Mouse (Mus musculus): ENCODE data around the gene Adam19.

Gene Adam19

DNA sequence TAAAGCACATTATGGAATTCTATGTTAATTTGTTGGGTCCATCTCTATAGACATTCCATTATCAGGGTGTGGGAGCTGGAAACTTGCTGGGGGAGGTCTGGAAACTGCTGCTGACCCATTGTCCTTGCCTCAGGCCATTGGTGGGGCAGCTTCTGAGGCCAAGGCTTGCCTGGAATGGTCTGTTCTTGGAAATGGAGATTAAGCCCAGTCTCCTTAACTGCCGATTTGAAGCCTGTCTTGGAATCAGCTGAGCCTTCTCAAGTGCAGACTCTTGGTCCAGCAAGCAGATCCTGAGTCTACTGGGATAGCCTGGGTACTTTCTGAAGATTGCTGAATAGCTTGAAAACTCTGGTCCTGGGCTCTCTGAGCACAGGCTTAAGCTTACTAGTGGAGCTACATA, 51.3 kb downstream of the Adam19 start:
- DNase-seq (ENCODE audit: low spot score) = no peak

DNA sequence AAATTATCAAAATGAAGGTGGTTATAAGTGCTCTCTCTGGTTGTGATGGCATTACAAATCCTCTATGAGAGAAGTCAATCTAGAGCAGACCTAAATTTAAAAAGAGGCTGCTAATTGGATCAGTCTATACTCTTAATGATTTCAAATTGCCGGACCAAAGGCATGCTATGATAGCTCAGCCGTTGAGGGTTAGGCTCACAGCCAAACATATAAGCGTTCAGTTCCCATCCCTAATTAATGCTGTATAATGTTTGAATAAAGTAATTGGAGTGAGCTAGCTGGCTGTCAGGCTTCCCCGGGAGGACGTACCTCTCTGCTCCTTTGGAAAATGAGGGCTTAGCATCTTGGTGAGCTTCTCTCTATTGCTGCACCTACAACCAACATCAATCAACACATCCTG, 53.4 kb downstream of the Adam19 start:
- no peak for DNase-seq (ENCODE audit: low spot score)

DNA sequence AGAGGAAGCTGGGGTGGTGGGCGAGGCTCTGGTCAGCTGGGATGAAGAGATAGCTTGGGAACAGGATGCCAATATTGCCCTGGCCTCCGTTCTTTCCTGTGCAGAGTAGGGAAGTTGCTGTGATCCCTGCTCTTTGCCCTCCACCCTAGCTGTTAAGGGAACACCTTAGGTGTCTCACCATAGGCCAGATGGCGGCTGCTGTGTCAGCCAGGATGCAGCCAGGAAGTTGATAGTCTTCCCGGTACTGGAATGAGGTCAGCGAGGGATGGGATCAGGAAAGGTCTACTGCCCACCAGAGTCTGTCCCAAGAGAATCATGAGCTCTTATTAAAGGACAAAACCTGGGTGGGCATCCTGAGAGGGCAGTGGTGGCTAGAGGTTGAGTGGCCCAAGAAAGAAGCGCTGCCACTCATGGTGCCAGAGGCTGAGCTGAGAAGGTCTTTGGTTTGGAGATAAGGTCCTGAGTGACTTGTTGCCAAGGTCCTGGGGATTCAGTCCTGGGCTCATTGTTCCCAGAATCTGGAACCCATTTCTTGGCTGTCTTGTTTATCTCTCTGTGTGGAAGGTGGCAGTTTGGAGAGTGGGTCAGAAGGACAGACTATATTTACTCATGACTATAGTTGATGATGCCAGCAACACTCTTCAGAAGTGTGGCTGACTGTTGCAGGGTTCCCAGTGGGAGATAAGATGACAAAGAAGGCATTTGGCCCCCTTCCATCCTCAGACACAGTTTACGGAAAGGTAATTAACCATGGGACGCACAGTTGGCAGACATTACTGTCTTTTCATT, 54.6 kb downstream of the Adam19 start:
- no peak for DNase-seq (ENCODE audit: low spot score)

DNA sequence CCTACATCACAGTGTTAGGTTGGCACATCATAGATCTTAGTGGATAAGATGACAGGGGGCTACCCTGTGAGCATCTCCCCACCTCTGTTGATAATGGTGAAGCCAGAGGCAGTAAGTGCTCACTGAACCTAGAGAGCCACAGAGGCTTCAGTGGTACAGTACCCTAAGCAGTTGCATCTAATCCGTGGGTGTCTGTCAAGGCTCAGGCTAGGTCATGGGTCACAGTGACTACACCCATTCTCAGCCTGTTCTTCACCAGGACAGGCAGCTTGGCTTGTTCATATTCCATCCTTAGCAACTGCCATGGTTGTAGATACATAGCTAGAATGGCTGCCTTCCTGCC, 55.1 kb downstream of the Adam19 start:
- no peak for DNase-seq (ENCODE audit: low spot score)

DNA sequence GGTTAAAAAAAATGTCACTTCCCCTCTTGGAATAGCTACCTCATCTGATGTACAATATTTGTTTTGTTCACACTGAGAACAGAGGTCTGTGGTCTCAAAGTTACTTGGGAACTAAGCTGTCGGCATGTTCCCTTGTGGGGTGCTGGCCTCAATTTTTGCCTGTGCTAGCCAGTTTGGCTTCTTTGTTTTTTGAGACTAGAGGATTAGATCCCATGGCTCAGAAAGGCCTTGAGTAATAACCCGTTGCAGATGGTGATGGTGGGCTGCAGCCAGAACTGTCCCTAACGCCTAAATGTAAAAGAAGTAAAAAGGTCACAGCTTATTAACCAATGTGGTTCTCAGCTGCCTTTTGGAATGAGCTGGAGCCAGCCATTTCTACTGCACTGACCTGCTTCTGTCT, 57.4 kb downstream of the Adam19 start:
- no peak for DNase-seq (ENCODE audit: low spot score)

DNA sequence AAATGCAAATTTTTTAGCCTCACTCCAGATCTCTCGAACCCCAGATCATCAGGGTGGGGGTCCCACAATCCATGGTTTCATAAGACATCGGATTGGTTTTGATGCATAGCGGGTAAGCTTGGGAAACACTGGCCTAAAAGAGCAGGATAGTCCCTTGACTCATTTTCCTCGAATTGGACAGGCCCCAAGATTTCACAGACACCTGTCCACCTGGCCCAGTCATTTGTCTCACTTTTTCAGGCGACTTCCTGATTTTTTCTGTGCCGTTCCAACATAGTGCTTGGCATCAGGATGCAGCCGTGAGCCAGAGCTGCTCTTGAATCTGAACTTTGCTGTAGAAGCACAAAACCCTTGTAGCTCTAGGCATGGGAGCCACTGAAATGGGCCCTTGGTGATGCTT, 58.4 kb downstream of the Adam19 start:
- DNase-seq (ENCODE audit: low spot score) = no peak

DNA sequence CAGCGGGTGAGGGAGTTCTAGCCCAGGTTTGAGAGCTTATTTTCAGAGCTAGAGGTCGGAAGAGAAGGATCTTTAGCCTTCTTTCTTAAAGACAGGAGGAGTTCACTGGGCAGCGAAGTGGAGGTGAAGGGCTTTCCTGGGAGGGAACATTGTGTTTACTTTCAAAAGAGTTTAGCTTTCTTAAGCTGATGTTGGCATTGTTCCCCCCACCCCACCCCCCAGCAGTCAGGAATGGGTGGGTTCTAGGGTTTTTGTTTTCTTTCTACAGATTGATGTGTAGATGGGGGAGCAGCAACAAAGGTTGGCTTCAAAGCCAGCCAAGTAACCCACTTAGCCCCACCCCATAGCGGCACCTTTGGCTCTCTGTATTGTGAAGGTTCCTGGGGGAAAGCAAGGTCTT, 59.2 kb downstream of the Adam19 start:
- DNase-seq (ENCODE audit: low spot score) = no peak

DNA sequence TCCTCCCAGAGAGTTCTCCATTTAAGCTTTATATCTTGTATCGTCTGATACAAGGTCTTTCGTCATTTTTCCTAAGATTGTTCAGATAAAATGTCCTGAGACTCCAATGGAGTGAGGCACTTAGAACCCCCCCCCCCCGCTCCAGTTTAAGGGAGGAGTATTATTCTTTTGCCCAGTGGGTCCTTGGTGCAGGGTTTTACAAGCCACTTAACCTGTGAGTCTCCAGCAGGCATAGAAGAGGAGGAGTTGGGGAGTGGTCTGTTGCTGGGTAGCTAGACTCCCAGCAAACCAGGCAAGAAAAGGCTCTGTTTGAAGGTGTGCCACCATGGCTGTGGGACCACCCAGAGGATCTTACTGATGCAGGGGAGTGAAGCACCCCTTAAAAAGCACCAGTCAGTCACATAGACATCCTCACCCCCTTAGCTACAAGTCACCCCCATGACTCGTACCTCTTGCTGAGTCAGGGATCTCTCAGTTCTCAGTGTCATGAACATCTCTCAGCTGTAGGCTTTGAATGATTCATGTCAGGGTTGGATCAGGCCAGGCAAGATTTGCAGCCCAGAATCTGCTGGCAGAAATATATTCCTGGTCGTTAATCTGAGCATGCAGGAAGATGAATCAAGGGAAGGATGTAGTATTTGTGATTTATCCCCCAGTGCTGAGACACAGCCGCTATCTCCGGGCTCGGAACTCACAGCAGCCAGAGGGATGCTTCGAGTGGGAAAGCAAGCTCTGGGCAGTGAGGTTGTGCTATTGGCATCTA, 59.8 kb downstream of the Adam19 start:
- no peak for DNase-seq (ENCODE audit: low spot score)

DNA sequence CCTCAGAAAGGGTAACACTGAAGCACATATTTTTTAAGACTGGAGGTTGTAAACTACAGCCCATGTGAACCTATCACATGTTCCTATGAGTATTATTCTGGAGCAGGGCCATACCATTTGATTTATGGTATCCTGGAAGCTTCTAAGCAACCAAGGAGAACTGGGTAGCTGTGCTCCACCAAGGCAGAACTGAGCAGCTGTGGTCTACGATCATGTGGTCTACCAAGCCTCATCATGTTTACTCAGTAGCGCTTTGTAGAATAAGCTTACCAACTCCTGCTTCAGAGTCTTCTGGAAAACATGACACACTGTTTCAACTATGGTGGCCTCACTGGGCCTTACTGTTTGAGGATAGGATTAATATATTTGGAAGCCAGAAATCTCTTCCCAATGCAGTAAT, 60.7 kb downstream of the Adam19 start:
- DNase-seq (ENCODE audit: low spot score) = no peak

DNA sequence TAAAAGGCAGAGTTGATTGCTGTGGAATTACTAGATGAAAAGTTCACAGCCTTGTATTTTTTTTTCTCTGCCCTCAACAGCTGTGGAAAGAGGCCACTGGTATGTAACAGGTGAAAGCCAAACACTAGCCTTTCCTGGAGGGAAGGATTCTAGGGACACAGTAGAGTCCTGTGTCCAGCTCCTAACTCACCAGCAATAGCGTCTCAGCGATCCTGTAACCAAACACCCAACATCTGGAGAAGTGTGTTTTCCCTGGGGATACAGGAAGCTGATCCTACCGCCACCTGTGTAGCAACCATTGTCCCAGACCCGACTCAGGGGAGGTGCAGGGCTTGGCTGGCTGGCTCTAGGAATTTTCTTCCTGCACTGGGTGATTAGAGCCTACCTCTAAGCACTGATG, 63.8 kb downstream of the Adam19 start:
- DNase-seq (ENCODE audit: low spot score) = peak; percentile 54

DNA sequence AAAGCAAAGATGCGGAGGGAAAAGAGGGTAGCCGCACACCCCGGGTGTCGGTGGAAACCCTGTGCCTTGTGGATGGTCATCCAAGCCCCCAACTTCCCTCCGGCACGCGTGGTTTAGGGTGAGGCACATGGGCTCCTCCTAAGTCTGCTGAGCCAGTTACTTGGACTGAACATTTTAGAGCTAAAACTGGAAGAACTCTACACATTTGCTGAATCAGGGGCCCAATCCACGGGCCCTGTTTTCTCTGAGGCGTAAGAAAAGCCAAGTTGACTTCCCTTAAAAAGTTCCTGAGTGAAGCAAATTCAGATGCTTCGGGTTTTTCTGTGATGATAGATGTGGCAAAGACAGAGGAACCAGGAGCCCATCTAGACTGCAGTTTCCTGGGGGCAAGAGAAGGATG, 64.3 kb downstream of the Adam19 start:
- no peak for DNase-seq (ENCODE audit: low spot score)

DNA sequence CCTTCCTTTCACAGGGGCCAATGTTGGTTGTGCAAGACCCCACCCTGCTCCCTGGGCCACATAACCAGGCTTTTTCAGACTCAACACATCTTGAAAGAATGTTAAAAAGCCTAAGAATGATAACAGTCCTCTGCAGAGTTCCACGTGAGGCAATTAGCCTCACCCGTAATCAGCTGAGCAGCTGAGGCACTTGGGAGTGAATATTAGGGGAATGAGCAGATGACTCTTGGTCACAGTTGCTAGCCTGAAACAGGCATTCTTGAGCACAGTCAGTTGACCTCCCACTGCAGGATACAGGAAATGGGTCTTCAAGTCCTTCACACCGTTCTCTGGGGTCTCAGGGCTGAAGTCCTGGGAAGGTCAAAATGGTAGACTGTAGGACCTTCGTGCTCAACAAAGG, 65.9 kb downstream of the Adam19 start:
- DNase-seq (ENCODE audit: low spot score) = no peak

DNA sequence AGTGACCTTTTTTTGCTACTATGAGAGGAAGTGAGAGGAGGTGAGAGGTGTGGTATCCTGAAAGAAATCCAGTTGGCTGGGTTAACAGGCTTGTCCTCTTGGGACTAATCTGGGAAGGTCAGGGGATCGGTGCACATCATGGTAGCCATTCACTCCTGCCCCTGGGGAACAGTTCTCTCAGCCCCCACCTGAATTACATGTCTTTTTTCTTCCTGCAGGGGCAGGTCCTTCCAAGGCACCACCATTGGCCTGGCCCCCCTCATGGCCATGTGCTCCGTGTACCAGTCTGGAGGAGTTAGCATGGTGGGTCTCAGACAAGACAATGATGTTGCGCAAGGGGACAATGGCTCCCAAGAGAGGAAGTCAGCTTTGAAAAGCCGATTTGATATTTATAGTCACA, 67.1 kb downstream of the Adam19 start:
- no peak for DNase-seq (ENCODE audit: low spot score)

DNA sequence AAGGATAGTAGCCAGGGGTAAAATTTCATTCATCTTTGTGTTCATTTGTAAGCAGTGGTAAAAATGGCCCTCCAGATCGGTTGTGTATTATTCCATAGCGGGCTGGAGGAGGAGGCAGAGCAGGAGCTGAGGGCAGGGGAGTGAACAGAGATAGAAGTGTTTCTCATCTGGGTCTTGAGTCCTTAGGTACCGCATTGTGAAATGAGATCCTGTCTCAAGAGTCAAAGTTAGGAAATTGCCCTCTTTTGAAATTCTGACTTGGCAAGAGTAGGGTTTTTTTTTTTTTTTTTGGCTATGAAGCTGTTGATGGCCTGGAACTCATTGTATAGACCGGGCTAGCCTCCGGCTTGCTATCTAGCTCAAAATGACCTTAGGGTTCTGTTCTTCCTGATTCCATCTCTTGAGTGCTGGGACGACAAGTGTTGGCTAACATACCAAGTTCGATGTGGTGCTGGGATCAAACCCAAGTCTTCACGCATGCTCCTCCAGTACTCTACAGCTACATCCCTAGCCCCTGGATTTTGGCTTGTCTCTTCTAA, 67.6 kb downstream of the Adam19 start:
- DNase-seq (ENCODE audit: low spot score) = no peak

DNA sequence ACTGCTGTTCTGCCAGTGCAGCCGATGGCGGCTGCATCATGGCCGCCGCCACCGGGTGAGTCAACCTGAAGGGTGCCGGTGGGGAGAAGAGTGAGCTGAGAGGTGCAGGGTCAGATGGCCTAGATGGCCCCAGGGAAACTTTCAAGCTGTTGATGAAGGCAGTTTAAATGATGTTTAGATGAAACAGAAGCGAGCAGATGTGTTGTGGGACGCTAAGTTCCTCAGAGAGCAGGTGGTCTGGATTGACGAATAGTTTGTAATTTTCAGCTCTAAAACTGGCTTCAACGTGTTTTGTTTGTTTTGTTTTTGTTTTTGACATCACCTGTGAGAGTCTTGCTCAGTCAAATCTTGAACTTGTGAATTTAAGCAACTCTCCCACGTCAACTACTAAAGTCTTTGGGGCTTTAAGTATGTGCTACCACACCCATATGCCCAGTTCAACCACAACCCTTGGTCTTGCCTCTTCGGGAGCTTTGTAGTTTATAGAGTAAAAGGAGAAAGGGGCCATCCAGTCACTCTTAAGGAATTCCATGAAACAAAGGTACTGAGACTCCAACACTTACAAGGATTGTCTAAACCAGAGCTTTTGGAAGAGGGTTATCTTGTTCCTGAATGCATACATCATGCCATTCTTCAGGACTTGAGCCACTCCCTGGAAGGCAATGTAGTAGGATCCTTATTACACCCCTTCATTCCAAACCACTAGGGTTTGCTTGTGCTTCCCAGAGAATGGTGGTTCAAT, 69.5 kb downstream of the Adam19 start:
- DNase-seq (ENCODE audit: low spot score) = no peak

DNA sequence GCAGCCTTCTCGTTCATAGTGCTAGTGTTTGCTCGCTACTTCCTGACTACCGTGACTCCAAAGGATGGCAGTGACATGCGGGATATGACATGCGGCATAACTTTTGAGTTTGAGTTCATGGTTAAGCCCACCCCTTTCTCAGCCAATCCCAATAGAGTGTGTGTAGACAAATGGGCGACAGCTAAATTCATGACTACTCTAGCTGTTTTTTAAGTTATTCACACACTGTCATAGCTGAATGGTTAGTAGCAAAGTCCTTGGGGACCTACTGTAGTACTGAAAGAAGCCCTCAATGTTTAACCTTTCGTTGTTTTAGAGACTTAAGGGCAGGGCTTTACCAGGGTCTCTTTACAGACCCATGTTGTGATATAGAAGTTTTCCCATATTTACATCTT, 70.0 kb downstream of the Adam19 start:
- DNase-seq (ENCODE audit: low spot score) = no peak

DNA sequence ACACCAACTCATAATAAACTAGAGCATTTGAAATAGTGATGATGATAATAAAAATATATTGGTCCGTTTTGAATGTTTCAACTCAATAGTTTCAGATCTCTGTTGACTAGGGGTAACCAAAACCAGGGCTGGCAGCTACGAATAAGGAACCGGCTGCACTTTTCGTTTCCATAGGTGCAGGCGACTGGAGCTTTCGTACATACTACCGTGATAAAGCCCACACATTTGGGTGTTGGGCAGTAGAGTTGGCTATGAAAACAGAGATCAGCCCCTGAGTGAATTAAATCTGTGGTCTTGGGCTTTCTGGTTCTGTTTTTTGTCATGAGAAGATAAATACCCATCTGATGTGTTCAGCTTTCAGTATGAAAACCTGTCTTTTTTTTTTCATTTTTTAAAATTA, 70.5 kb downstream of the Adam19 start:
- no peak for DNase-seq (ENCODE audit: low spot score)

DNA sequence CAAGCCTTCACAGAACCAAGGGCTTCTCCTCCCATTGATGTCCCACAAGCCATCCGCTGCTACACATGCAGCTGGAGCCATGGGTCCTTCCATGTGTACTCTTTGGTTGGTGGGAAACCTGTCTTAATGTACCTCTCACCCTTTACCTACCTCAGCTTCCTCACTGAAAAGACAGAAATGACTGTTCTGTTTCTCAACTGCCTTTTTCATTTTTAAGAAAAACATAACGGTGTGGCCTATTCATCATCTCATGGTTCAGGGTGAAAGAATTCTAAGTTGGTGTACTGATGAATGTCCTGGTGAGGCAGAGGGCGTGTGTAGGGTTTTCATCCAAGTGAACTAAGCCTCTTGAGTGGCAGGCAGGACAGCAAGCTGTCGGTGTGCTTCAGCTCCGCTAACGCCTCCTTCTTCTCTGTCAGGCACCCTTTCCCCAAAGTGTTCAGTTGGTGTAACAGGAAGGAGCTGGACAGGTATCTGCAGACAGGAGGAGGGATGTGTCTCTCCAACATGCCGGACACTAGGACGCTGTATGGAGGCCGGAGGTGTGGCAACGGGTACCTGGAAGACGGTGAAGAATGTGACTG, 71.1 kb downstream of the Adam19 start:
- no peak for DNase-seq (ENCODE audit: low spot score)

DNA sequence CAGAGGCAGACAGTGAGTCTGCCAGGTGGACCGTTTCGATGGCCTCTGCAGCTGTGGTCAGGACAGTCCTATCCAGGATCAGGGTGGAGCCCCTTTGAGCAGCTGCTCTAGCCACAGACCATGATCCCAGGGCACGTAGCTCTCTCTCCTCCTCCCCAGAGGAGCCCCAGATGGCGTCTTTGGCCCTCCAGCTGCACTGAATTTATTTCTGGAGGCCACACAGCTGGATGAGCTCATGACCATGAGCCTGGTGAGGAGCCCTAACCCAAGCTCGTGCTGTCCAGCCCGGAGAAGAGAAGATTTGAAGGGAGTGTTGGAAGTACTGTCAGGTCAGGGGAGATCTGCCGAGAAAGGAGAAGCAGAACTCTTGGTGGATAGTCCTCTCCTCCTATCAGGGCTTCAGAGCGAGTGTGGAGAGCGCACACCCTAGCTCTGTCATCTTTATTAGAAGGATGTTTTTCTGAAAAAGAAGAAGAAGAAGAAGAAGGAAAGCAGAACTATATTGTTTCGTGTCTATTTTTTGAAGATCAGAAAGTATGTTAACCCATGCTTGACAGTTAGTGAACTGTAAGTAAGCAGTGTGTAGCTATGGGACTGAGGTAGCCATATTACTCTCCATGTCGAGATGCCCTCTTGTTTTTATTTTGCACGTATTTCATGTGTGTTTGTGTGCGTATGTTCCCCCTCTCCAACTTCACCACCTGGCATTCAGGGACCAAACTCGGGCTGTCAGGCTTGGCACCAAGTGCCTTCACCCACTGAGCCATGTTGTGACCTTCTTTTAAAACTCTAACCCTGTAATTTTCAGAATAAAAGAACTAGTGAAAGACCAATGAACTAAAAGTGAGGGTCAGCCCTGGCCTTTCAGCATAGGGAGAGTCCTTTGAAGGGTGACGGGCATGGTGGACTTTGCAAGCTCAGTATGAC, 72.1 kb downstream of the Adam19 start:
- no peak for DNase-seq (ENCODE audit: low spot score)

DNA sequence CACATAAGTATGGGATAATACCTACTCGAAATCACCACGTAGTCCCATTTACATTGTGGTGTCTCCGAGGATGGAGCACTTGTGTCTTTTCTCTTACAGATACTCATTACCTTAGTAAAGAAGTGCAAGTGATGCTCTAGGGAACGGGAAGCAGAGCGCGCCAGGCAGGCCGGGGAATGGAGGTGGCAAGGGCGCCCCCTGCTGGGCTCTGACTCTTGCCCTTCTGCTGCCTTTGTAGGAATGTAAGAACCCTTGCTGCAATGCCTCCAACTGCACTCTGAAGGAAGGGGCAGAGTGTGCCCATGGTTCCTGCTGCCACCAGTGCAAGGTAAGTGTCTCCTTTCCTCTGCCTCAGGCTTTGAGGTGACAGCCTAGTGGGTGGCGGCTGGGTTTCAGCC, 72.8 kb downstream of the Adam19 start:
- no peak for DNase-seq (ENCODE audit: low spot score)

Measured in embryo, embryonic 10 days (tissue).